Comparison of ENCODE assay signal across 8 mouse cellular contexts in the genomic region with DNA sequence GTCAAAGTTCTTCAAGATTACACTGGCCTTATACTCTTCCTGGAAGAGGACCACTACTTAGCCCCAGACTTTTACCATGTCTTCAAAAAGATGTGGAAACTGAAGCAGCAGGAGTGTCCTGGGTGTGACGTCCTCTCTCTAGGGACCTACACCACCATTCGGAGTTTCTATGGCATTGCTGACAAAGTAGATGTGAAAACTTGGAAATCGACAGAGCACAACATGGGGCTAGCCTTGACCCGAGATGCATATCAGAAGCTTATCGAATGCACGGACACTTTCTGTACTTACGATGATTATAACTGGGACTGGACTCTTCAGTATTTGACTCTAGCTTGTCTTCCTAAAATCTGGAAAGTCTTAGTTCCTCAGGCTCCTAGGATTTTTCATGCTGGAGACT. TPM values are rescaled to one million over a fixed set of nuclear protein-coding genes. Genes with fewer than 3 reads are reported as not detected.
DNase-seq lines count a peak whose midpoint lies in the region; ATAC-seq lines count a peak whose summit lies in the region.

No protein-coding gene starts in this region.

- H3K4me1 ChIP-seq in brown adipose tissue, adult 24 weeks (ENCODE audit: control insufficient read depth, insufficient read depth, insufficient read length, low read length): peaks cover 7% of the 10 kb centered on the region; the same call in 1 of the 2 replicates
- no peaks in the 10 kb centered on the region for H3K4me1 ChIP-seq in hindbrain, embryonic 11.5 days (replicated peaks; ENCODE audit: control insufficient read depth, insufficient read depth, low read length)
- peaks cover 16% of the 10 kb centered on the region for H3K4me1 ChIP-seq in midbrain, embryonic 11.5 days (ENCODE audit: control insufficient read depth, insufficient read depth, low read length)

- H3K27ac ChIP-seq in brown adipose tissue, adult 24 weeks (replicated peaks; ENCODE audit: low read depth, low read length): no peak overlapping the region
- H3K27ac ChIP-seq in hindbrain, embryonic 11.5 days (ENCODE audit: low read depth, low read length): no peak overlapping the region
- no peak overlapping the region for H3K27ac ChIP-seq in midbrain, embryonic 11.5 days (ENCODE audit: low read depth, low read length)

- ATAC-seq in hindbrain, embryonic 11.5 days (ENCODE audit: low FRiP score): no peak
- no peak for ATAC-seq in midbrain, embryonic 11.5 days (ENCODE audit: low FRiP score)

- WGBS in hindbrain, embryonic 11.5 days: 76% methylated on average over 7 of the region's 7 CpGs
- WGBS in midbrain, embryonic 11.5 days: 78% methylated on average over 7 of the region's 7 CpGs

- H3K36me3 ChIP-seq in hindbrain, embryonic 11.5 days (ENCODE audit: control insufficient read depth, insufficient read depth, low read length): peaks cover 2% of the 10 kb centered on the region; the same call in 1 of the 2 replicates
- peaks cover 7% of the 10 kb centered on the region; the same call in 1 of the 2 replicates for H3K36me3 ChIP-seq in midbrain, embryonic 11.5 days (ENCODE audit: control insufficient read depth, insufficient read depth, low read length)

- peak overlapping the region; percentile 74 for H3K4me3 ChIP-seq in brown adipose tissue, adult 24 weeks (ENCODE audit: insufficient read depth, low read depth, low read length)
- peak overlapping the region; percentile 87 for H3K4me3 ChIP-seq in hindbrain, embryonic 11.5 days (ENCODE audit: low read depth, low read length)
- H3K4me3 ChIP-seq in midbrain, embryonic 11.5 days (ENCODE audit: low read depth, low read length): peak overlapping the region; percentile 89

- peak; percentile 21 for DNase-seq in kidney, adult 9 months
- DNase-seq in kidney, postnatal 14 days: no peak
- no peak for DNase-seq in hindbrain, embryonic 11.5 days (ENCODE audit: low spot score)
- DNase-seq in midbrain, embryonic 11.5 days (ENCODE audit: low spot score, missing footprints): peak; percentile 87
- DNase-seq in T-cell, adult 2 months (ENCODE audit: low spot score): no peak
- DNase-seq in cerebellum, adult 9-11 months: no peak
- no peak for DNase-seq in adrenal gland, postnatal 36 days

- peak overlapping the region; percentile 97 for H3K4me2 ChIP-seq in hindbrain, embryonic 11.5 days (replicated peaks; ENCODE audit: low read depth, low read length)
- peak overlapping the region; percentile 98 for H3K4me2 ChIP-seq in midbrain, embryonic 11.5 days

- H3K9me3 ChIP-seq in hindbrain, embryonic 11.5 days (ENCODE audit: control insufficient read depth, low read length): no peaks in the 10 kb centered on the region
- H3K9me3 ChIP-seq in midbrain, embryonic 11.5 days (ENCODE audit: control insufficient read depth, low read length): no peaks in the 10 kb centered on the region

- no peaks in the 10 kb centered on the region for H3K27me3 ChIP-seq in hindbrain, embryonic 11.5 days (ENCODE audit: control insufficient read depth, insufficient read depth, low read length)
- no peaks in the 10 kb centered on the region for H3K27me3 ChIP-seq in midbrain, embryonic 11.5 days (ENCODE audit: control insufficient read depth, insufficient read depth, low read length)

- peak overlapping the region; percentile 91 for H3K9ac ChIP-seq in hindbrain, embryonic 11.5 days (ENCODE audit: low read depth, low read length)
- peak overlapping the region; percentile 92 for H3K9ac ChIP-seq in midbrain, embryonic 11.5 days (ENCODE audit: low read length)

RNA-seq across cellular contexts. Expression of a gene that starts 1.4 kb away (rescaled TPM):
- 15.3 and 16.1 TPM in 2 replicates for polyA plus RNA-seq in brown adipose tissue, adult 24 weeks (2012; ENCODE audit: insufficient read depth, insufficient read length, missing spikeins)
- polyA plus RNA-seq in hindbrain, embryonic 11.5 days (2014; fragmentation: Nextera tagmentation; extraction: Ambion mirVana): 35.9 and 37.7 TPM in 2 replicates
- polyA plus RNA-seq in midbrain, embryonic 11.5 days (2014; fragmentation: Nextera tagmentation; extraction: Ambion mirVana): 34.5 and 35.7 TPM in 2 replicates
- total RNA-seq in adrenal gland, postnatal 36 days (2021): 10 to 100 TPM; 68.5 to 76.3 TPM

RNA-seq across cellular contexts. Expression of a gene that starts 1.5 kb away (rescaled TPM):
- 338 and 450 TPM in 2 replicates for polyA plus RNA-seq in brown adipose tissue, adult 24 weeks (2012; ENCODE audit: insufficient read depth, insufficient read length, missing spikeins)
- 461 and 473 TPM in 2 replicates for polyA plus RNA-seq in hindbrain, embryonic 11.5 days (2014; fragmentation: Nextera tagmentation; extraction: Ambion mirVana)
- polyA plus RNA-seq in midbrain, embryonic 11.5 days (2014; fragmentation: Nextera tagmentation; extraction: Ambion mirVana): 470 and 474 TPM in 2 replicates
- 100 to 1,000 TPM; 617 to 646 TPM for total RNA-seq in adrenal gland, postnatal 36 days (2021)

RNA-seq across cellular contexts. Expression of a gene that starts 11.5 kb away (rescaled TPM):
- 2.2 TPM in 1 of 2 replicates, not detected in the other for polyA plus RNA-seq in brown adipose tissue, adult 24 weeks (2012; ENCODE audit: insufficient read depth, insufficient read length, missing spikeins)
- 33.2 and 35.8 TPM in 2 replicates for polyA plus RNA-seq in hindbrain, embryonic 11.5 days (2014; fragmentation: Nextera tagmentation; extraction: Ambion mirVana)
- polyA plus RNA-seq in midbrain, embryonic 11.5 days (2014; fragmentation: Nextera tagmentation; extraction: Ambion mirVana): 37.6 and 38.9 TPM in 2 replicates
- 1 to 10 TPM; 4.9 to 6.3 TPM for total RNA-seq in adrenal gland, postnatal 36 days (2021)

RNA-seq across cellular contexts. Expression of a gene that starts 12.9 kb away (rescaled TPM):
- polyA plus RNA-seq in brown adipose tissue, adult 24 weeks (2012; ENCODE audit: insufficient read depth, insufficient read length, missing spikeins): not detected in 2 replicates
- 13.2 and 13.9 TPM in 2 replicates for polyA plus RNA-seq in hindbrain, embryonic 11.5 days (2014; fragmentation: Nextera tagmentation; extraction: Ambion mirVana)
- polyA plus RNA-seq in midbrain, embryonic 11.5 days (2014; fragmentation: Nextera tagmentation; extraction: Ambion mirVana): 12.4 and 13.3 TPM in 2 replicates
- total RNA-seq in adrenal gland, postnatal 36 days (2021): 1 to 10 TPM in 1 of 2 experiments, under 1 TPM in 1; 0.93 to 1.2 TPM

RNA-seq across cellular contexts. Expression of a gene that starts 16.8 kb away (rescaled TPM):
- polyA plus RNA-seq in brown adipose tissue, adult 24 weeks (2012; ENCODE audit: insufficient read depth, insufficient read length, missing spikeins): not detected in 2 replicates
- polyA plus RNA-seq in hindbrain, embryonic 11.5 days (2014; fragmentation: Nextera tagmentation; extraction: Ambion mirVana): 23.6 and 27.2 TPM in 2 replicates
- polyA plus RNA-seq in midbrain, embryonic 11.5 days (2014; fragmentation: Nextera tagmentation; extraction: Ambion mirVana): 28.9 and 31.1 TPM in 2 replicates
- total RNA-seq in adrenal gland, postnatal 36 days (2021): under 1 TPM; 0.46 to 0.86 TPM

Comparison
In these comparisons a context has a peak if more than half of its experiments do, and no peak if none do; other contexts are left out.
1. DNase-seq: peak in kidney, adult 9 months (single experiment) and midbrain, embryonic 11.5 days (single experiment); none in kidney, postnatal 14 days (single experiment), hindbrain, embryonic 11.5 days (single experiment), T-cell, adult 2 months (single experiment), cerebellum, adult 9-11 months (single experiment) and adrenal gland, postnatal 36 days (0 of 2).
2. RNA of a gene that starts 11.5 kb away (polyA plus RNA-seq): 37.6 to 38.9 TPM in midbrain, embryonic 11.5 days and 33.2 to 35.8 TPM in hindbrain, embryonic 11.5 days; 2.2 TPM in brown adipose tissue, adult 24 weeks; every median in the first group is over 10 times any median in the second.
3. Peak in every context shown above with its lines, with median percentiles within 50 percentile points of each other: H3K4me3 ChIP-seq.